Mouse (Mus musculus): ENCODE measurements at regions not wholly inside any gene's neighbourhood (a gene's known extent, or its start where the extent isn't known, plus 50 kb on each side); places are given as distances from the start of the nearest gene placed in this dataset.
"Not testable (repeated sequence)": the region's sequence is repeated elsewhere in the genome, so short reads cannot be mapped to it uniquely, and the experiment has no call there.

DNA sequence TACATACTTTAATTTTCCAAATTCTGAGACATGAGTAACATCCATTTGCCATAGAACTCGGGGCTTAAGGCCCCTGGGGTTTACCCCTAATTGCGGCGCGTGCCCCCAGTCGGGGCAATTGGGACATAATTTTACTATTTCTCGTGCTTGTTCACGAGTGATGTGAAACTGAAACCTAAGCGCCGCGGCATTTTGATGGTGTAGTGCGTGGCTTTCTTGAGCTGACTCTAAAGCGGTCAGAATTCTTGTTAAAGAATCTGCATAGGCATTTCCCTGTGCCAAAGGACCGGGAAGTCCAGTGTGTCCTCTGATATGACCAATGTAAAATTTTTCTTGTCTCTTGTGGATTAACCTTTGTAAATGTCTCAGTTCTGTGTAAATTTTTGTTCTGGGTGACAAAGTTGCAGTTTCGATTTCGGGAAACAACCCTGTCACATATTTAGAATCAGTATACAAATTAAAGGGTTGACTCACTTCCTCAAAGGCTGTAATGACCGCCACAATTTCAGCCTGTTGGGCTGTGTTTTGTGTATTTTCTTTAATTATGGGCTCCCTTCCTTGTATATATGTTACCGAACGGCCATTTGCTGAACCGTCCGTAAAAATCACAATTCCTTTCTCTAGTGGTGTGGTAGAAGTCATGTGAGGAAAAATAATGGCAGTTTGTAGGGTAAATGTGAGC, 1037.6 kb upstream of the Sel1l start:
- not testable (repeated sequence) for DNase-seq (ENCODE audit: low read depth, low spot score)

DNA sequence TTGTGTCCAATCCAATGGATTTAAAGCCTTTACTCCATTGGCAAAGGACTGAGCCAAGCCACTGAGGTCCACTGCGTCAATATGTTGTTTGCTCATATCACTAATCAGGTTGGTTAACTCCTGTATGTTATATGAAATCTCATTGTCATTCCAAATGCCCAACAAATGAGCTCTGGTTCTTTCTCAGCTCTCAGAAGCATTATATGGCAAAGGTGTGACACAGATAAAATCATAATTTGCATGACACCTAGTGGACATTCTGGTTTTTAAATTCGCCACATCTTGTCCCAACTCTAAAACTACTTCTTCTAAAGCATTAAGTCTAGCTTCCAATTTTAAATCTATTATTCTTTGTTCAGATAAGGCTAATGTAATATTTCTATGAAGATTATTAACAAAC, 1035.1 kb upstream of the Sel1l start:
- DNase-seq (ENCODE audit: low read depth, low spot score): not testable (repeated sequence)

DNA sequence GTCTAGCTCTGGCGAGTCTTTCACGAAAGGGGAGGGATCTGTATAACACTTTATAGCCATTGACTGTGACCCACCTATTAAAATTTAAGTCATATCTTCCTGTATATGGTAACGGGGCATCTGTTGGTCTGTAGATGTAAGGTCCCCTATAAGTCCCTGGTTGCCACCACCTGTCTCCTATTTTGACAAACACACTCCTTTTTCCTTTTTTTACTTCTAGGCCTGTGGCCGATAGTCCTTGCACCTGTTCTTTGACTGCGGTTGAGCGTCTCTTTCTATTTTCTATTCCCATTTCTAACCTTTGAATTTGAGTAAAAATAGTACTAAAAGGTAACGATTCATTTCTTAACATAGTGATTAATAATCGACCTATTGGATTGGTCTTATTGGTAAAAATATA, 1034.1 kb upstream of the Sel1l start:
- not testable (repeated sequence) for DNase-seq (ENCODE audit: low read depth, low spot score)

DNA sequence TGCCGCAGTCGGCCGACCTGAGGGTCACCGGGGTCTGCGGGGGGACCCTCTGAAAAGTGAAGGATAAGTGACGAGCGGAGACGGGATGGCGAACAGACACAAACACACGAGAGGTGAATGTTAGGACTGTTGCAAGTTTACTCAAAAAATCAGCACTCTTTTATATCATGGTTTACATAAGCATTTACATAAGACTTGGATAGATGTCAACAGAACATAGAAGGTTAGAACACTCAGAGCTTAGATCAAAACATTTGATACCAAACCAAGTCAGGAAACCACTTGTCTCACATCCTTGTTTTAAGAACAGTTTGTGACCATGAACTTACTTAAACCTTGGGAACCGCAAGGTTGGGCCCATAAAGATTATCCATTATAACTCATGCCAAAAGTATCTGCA, 1033.6 kb upstream of the Sel1l start:
- DNase-seq (ENCODE audit: low read depth, low spot score): not testable (repeated sequence)

DNA sequence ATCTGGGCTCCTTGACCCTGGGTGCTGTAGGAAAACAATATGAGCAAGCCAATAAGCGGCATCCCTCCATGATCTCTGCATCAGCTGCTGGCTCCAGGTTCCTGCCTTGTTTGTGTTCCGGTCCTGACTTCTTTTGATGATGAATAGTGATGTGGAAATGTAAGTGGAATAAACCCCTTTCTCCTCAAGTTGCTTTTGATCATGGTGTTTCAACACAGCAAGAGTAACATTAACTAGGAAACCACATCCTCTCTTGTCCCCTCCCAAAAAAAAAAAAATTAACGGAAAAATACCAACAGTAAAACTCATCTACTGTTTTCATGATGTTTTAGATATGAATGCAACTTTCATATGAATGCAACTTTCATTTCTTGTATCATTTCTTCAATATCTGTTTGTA, 1024.6 kb upstream of the Sel1l start:
- no peak for DNase-seq (ENCODE audit: low read depth, low spot score)

DNA sequence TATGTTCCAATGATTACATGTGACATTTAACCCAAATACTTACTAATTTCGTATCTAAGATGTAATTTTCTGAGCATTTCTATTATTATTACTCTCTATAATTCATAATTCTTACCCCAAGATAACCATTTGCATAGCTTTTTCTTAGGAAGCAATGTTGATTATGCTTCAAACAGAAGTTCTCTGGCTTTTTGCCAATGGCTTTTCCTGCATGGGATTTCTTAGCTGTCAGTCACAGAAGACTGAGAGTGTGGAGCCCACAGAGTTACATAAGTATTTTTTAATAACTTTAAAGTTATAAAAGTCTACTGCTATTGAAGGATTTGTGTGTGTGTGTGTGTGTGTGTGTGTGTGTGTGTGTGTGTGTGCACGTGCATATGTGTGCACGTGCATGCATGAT, 1020.4 kb upstream of the Sel1l start:
- DNase-seq (ENCODE audit: low read depth, low spot score): no peak

DNA sequence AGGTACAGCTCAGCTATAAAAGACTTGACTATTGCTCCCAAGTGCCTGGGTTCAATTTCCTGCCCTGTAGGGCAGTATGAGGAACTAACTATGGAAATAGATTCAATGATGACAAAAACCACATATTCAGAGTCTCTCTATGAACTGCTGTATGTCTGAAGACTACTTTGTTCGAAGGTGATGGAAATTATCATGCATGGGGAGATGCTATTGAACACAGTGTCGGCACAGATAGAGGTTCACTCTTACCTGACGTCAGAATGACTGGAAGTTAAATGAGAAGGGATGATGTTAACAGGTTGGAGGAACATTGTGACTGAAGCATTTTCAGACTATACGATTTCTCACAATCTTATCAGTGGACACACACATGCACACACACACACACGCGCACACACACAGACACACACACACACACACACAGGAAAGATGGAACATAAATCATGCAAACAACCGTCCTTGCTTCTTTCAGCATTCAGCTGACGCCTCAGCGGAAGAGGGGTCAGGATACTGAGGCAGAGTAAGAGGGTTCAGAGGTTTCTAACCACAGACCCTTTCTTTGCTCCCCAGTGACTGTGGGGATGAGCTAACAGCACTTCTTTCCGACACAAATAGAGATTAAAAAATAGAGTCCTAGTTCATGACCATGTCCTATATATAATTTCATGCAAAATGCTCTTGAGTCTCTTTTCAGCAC, 974.3 kb upstream of the Sel1l start:
- no peak for DNase-seq (ENCODE audit: low read depth, low spot score)

DNA sequence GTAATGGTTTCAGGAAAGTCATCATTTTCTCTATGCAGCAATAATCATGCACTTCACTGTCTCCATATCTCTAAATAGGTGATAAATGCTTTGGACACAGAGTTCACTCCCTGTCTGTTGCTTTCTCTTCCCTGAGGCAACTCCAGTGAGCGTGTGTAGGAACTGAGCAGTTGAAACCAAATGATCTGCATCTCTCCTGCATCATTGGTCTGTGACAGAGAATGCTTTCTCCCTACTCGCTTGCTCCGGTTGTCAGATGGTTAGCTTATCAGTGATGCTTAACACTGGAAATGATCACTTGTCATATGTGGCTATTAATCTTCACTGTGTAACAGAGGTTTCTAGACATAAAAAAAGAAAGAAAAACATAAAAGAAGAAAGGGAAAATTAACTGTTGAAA, 969.7 kb upstream of the Sel1l start:
- no peak for DNase-seq (ENCODE audit: low read depth, low spot score)

DNA sequence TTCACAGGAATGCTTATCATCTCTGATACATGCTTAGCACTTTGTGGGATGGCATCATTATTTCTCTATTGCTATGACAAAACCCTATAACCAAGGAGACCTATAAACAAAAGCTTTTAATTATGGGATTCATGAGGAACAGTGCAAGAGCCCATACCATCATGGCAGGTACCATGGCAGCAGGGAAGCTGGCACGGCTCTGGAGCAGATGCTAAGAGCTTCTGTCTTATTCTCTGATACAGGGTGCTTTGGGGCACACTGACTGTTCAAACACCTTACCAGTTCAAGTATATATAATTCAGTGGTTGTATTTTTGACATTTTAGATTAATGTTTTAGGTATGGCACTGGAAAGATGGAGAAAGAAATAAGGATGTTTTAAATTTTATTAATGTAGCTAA, 952.2 kb upstream of the Sel1l start:
- DNase-seq (ENCODE audit: low read depth, low spot score): no peak

DNA sequence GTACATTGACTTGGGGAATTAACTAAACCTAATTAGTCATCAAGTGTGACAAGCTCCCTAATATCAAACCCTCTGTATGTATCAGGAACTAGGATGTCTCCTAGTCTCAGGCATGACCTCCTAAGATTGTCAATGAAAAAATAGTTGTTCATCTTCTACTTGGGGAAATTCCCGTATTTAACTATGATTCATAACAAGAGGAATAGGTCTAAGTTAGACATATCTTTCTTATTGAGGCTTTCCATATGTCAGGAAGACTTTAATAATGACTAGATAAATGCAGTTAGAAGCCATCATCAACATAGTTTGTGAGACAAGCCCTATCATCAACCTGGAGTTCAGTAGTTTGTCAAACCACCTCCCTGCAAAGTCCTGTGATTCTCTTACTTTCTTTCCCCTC, 934.4 kb upstream of the Sel1l start:
- DNase-seq (ENCODE audit: low read depth, low spot score): no peak

DNA sequence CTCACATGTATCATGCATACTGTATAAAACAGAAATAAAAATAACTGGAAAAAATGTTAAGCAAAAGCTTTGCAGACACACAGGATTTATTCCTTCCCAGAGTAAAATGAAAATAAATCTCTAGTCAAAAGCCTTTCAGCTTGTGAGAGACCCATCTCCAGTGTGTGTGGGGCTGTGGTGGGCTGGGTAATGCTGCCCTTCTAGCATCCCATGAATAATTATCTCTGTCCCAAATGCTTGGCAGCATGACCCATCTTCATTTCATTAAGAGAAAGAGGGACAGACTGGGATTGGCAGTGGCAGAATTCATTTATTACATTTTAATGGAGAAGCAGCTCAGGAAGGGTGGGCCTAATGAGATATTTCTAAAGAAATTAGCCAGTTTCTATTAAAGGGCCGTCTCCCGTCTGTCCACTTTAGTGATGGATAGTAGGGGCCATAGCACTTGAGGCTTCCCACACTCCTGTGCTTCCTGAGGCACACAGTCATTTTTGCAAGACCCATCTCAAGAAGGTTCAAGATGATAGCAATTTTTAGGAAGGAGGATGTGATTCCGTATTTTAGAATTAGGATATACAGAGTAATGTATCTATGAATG, 930.8 kb upstream of the Sel1l start:
- no peak for DNase-seq (ENCODE audit: low read depth, low spot score)

DNA sequence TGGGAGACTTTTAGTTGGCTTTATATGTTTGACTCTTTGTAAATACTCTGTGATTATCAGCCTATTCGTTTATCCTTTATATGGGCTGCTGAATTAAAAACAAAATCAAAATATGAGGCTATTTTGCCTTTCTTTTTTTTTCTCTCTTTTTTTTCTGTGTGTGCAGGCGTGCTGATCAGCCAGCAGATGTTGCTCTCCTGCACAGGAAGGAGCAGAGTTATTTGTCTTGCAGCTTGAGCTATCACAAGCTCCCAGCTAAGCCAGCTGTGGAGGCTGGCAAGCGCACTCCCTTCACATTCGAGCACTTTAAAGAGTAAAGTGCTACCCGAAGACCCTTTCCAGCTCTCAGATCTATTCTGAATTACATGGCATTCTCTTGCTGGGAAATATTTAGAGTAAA, 926.7 kb upstream of the Sel1l start:
- DNase-seq (ENCODE audit: low read depth, low spot score): no peak

DNA sequence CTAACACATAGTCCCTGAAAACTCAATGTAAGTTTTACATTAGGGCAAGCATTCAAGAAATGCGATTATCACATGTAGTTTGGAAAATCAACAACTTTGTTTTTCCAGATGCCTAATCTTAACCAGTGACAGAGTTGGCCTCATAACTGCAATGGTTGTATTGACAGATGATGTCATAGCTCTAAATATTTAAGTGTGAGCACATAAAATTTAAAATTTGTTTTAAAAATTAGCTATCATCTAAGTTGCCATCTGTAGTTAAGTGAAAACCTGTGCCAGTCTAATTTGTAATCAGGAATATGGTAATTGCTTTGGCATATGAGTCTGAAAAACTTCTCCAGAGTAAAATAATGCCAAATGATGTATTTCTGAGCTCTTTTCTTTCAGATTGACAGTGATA, 899.6 kb upstream of the Sel1l start:
- no peak for DNase-seq (ENCODE audit: low read depth, low spot score)

DNA sequence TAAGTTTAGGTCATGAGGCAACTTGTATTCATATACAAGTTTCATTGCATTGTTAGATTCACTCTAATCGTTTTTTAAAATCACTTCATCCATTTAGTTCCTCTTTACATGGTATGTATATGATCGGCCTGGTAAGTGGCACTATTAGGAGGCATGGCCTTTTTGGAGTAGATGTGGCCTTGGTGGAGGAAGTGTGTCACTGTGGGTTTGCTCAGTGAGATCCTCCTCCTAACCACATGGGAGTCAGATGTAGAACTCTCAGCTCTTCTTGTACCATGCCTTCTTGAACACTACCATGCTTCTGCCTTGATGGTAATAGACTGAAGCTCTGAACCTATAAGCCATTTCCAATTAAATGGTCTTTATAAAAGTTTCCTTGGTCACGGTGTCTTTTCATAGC, 891.9 kb upstream of the Sel1l start:
- DNase-seq (ENCODE audit: low read depth, low spot score): no peak

DNA sequence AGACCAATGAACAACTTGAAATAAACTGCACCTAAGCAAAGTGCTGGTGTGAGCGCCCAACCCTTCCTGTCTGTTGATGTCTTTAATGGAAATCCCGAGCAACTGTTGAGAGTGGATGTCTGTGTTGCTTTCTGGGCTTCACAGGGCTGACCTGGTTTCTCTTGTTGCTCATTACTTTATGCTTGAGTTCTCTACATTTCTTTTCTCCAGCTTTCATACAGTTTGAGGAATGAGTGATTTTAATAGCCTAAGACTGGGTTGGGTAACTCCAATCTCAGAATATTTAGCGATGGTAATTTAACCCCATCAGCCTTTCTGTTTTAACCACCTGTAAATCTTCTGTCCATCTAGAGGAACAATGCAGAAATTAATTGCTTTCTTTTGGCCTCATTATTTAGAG, 890.2 kb upstream of the Sel1l start:
- no peak for DNase-seq (ENCODE audit: low read depth, low spot score)

DNA sequence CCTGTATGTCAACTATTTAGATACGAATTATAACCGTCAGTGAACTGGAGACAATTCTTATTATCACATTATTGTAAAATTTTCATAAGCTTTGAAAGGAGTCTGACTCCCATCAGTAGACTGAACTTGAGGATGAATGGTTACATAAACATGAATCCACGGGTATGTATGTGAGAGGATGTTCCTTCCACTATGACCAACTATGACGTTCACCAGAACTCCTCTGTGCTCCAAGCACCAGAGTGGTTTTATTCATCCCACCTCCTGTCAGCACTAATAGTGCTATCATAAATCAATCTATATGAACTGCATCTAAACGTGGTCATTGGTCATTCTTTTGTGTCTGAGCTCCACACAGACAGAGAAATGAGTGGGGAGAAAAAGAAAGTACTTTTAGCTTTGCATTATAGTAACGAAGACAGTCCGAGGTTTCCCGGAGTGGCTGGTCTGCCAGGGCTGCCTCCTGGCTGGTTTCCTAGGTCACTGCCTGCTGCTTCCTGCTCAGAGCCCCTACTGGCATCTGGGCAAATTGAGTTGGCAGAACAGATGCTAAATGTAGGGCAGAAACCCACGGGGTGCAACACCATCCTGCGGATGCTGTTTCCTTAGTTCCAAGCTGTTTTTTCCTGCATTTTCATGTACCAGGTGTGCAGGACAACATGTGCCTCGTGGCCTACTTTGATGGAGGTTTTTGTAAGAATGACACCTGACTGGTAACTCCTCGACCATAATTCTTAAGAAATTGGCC, 888.8 kb upstream of the Sel1l start:
- no peak for DNase-seq (ENCODE audit: low read depth, low spot score)

DNA sequence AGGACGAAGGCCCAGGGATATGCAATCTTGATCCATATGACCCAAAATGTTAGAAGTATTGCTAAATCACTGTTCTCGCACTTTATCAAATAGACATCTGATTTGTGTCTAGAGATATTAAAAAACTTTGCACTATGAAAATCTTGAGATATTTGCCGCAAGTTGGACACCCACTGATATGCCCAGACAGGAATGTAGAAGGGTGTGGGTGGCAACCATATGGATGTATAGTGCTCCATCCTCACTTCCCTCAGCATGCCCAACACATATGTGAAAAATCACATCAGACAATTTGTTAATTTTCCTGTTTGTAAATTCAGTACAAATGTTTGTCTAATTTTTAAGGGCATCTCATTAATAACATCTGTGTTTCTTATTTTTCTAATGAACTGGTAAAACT, 874.1 kb upstream of the Sel1l start:
- no peak for DNase-seq (ENCODE audit: low read depth, low spot score)

DNA sequence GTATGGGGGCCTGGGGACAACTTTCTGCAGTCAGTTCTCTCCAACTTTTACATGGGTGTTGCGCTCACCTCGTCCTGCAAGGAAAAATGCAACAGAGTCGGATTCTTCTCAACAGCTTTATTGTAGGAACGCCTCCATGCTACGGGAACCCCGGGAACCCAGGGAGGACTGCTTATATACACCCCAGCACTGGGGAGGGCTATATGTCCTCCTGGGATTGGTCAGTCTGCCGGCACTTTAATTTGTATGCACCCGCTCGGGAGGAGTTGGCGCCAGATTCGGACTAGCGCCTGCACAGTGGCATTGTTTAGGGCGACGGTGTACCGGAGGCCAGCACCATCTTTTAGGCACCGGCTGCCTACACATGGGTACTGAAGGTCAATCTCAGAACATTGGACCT, 864.5 kb upstream of the Sel1l start:
- no peak for DNase-seq (ENCODE audit: low read depth, low spot score)

DNA sequence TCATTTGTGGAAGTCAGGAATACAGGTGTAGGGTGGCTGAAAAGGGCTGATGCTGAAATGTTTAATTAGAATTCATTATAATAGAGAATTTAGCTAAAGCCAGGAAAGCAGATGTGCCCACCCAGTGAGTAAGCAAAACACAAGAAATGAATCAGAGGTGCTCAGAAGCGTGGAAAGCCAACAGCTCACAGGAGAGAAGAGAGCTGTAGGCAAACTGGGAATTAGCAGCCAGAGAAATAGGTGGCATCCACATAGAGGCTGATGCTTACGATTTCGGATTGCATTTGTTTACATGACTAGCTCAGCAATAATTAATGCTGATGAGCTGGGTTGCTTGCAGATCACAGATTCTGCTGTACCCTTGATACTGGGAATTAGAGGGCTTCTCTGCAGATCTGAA, 859.5 kb upstream of the Sel1l start:
- no peak for DNase-seq (ENCODE audit: low read depth, low spot score)

DNA sequence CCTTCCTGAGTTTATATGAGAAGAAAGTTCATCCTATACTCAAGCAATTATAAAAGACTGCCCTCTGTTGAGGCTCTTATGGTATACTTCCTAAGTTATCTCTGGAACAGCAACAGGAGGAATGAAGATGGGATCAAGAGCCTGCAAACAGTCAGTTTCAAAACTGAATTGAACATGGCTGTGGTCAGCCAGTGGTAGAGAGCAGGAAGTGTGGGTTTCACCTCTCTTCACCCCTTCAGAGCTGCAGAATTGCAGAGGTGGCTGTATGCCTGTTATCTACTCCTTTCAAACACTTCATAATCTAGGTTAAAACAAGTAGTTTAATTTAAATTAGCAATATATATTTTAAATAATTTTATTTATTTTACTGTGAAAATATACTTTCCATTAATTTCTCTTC, 854.8 kb upstream of the Sel1l start:
- DNase-seq (ENCODE audit: low read depth, low spot score): no peak

DNA sequence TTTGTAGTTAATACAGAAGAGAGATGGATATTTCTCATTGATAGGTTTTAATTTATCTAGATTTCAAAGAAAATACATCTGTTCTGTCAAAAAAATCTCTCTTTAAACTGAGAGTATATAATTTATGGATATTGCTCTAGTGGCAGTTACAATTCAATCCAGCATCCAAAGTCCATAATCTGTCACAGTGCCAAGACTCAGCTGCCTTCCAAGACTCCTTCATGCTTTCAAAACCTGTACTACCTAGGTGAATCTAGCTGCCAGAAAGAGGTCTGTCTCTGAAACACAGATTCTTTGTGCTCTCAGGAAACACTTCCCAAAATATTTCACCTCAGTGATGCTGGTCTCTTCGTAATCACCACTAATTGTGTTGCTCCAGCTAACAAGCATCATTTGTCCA, 844.0 kb upstream of the Sel1l start:
- DNase-seq (ENCODE audit: low read depth, low spot score): no peak

DNA sequence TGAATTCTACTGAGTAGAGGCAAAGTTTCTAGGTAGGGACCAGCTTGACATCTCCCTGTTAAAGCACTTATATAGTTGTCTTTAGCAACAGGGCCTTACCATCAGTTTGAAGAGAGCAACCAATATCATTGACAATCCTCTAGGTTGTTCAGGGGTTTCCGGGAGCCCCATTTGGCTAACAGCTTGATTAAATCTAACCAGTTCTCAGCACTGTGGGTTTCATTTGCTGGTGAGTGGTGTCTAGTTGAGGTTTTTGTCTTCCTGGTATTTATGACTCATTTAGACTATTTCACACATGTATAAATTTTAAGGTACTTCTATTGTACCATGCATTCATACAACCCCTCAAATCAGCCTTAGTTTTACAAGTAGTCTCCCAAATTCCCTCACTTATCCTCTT, 823.4 kb upstream of the Sel1l start:
- no peak for DNase-seq (ENCODE audit: low read depth, low spot score)

DNA sequence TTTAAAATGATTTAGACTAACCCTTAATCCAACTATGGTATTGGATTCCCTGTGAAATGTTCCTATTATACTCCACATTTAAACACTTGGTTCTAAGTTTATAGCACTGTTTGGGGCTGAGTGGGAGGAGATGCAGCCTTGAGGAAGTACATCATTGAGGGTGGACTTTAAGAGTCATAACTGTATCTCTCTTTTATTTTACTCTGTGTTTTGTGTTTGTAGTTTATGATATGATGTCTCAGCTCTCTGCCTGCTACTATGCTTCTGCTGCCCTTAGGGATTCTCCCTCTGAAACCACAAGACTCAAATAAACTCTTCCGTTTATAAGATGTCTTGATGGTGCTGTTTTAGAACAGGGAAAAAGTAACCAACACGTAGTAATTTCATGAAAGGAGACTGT, 797.7 kb upstream of the Sel1l start:
- DNase-seq (ENCODE audit: low read depth, low spot score): no peak

Data from ZHBTc4 (cell line).